Mouse (Mus musculus) embryo, embryonic 9.5 days (tissue): ENCODE results near the gene Rc3h1.
"Not testable (repeated sequence)": the region's sequence is repeated elsewhere in the genome, so short reads cannot be mapped to it uniquely, and the experiment has no call there.

Experiments used
- DNase-seq: peaks from one replicate; pipeline ENCODE4 v3.0.0-alpha.2; 2017; ENCODE audit errors: extremely low spot score

Rc3h1 gene

DNA sequence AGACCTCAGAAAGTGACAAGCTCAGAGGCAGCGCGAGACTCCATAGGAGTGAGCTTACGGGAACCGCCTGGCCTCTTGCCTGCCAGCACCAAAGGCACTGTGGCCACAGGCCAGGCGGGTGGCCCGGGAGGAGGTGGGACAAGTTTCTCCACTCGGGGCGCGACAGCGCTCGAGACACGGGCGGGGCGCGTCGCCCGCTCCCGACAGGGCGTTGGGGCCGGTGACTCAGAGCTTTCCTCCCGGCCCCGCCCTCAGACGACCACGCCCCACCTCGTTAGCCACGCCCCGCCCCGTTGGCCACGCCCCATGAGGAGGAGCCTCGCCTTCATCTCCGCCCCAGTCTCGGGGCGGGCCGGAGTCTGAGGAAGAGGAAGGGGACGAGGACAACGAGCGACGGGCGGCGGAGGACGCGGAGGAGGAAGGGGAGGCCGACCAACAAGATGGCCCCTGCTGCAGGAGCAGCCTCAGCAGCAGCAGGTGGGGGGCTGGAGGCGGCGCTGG, at the start of gene Rc3h1:
TSS of gene Rc3h1 (plus strand) at position 362 of the 501 bp plus-strand sequence.
- DNase-seq, result peak; percentile 99

DNA sequence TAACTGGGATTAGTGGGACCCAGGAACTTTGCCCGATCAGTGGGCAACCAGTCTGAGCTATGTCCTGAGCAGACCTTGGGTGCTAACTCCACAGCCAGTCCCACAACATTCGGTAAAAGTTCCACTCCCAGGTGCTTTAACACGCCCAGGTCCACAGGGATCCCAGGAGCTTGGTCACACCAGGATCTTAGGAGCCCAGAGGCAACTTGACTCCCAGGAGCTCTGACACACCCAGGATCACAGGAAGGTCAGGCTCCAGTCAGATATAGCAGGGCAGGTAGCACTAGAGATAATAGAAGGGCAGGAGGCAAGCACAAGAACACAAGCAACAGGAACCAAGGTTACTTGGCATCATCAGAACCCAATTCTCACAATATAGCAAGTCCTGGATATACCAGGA, 48.1 kb upstream of the Rc3h1 start:
- DNase-seq, result no peak

DNA sequence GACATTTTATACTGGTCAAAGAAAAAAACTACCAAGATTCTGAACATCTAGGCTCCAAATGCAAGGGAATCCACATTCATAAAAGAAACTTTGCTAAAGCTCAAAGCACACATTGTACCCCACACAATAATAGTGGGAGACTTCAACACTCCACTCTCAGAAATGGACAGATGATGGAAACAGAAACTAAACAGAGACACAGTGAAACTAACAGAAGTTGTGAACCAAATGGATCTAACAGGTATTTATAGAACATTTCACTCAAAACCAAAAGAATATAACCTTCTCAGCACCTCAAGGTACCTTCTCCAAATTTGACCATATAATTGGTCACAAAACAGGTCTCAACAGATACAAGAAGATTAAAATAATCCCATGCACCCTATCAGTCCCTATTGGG, 46.3 kb upstream of the Rc3h1 start:
- DNase-seq, result not testable (repeated sequence)

DNA sequence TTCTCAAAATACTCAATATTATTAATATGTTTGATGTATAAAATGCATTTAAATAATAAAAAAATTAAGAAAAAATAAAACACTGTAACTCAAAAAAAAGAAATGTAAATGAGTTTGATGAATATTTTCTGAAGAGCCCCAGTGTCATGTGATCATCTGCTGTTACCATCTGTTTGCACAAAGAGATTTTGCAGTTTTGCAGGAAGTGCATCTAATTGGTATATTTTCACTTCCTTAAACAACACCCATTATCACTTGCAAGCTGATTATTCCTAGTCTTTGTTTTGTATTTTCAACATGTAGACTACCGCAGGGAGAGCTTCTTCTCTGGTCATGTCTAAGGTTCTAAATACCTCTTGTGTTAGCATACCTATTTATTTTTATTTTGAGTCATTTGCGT, 45.1 kb upstream of the Rc3h1 start:
- no peak for DNase-seq

DNA sequence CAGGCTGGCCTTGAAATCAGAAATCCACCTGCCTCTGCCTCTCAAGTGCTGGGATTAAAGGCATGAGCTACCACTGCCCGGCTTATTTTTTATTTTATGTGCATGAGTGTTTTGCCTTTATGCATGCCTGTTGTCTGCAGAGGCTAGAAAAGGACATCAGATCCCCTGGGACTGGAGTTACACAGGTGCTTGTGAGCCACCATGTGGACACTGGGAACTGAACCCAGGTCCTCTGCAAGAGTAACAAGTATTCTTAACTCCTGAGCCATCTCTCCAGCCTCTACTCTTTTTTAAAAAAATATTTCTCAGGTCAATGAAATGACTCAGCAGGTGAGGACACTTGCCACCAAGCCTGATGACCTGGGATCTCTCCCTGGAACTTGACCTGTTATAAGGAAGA, 44.6 kb upstream of the Rc3h1 start:
- DNase-seq, result no peak

DNA sequence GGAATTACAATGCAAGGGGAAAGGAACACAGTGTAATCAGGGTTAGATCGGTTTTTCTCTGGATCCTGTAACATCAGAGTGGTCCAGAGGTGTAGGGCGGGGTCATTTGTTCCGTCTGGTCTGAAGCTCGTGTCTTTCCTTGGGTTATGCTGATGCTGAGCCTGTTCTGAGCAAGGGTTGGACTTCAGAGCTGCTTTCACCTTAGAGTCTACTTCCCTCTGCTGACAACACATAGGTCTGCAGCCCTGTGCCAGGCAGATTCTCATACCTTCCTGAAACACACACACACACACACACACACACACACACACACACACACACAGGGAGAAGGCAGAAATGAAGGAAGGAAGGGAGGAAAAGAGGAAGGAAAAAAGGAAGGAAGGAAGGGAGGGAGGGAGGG, 43.2 kb upstream of the Rc3h1 start:
- DNase-seq, result no peak

DNA sequence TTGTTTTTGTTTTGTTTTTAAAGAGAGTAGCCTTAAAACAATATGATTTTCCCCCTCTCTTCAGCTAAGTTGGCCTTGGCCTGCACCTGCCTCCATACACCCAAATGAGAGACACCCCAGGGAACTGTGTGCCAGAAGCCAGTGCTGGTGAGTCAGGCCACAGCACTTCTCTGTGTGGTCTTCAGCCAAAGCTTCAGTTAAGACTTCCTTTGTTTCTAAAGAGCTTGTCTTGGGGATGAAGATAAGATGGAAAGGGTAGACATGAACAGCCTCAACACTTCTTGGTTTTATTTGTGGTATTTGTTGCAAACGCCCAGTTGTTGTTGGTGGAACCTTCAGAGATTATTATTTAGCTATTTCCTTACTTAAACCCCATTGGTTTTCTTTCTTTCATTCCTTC, 31.5 kb upstream of the Rc3h1 start:
- no peak for DNase-seq

DNA sequence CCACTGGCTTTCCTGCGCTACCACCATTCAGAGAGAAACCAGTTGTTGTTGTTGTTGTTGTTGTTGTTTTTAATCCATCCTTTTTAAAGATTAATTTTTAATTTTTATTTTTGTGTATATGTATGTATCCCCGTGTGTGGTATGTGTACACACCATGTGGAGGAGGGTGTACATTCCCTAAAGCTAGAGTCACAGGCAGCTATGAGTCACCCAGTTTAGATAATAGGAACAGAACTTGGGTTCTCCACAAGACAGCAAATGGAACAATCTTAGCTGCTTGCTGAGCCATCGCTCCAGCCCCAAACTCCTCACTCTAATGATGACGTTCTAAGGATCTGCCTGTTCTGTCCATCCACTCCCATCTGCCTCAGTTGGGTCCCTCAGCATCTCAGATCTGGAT, 29.2 kb upstream of the Rc3h1 start:
- DNase-seq, result no peak

DNA sequence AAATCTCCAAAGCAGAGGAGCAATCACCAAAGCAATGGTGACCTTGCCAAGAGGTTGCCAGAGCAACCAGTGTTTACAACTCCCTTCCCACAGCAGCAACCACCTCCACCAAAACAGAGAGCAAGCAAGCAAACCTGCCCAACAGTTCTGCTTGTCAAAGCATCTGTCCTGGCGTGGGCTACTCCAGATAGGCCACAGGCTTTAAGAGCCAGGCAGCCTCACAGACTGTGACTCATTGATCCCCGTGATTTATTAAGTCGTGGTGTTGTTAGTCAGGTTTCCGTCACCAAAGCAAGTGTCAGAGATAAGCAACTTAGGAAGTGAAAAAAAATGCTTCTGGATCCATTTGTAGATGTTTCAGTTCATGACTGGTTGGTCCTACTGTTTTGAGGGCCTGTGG, 27.7 kb upstream of the Rc3h1 start:
- DNase-seq, result no peak

DNA sequence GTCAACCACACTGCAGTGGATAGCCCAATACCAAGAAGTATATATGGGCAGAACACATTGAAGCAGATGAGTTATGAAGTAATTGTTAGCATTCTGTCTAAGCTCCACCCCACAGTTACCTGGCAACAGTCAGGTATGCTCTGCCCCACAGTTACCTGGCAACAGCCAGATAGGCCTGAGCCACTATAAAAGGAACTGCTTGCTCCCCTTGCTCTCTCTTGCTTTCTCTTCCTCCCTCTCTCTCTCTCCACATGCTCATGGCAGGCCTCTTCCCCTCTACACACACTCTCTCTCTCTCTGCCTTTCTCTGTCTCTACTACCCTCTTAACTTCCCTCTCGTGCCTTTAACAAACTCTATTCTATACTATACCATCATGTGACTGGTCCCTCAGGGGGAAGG, 24.8 kb upstream of the Rc3h1 start:
- DNase-seq, result not testable (repeated sequence)

DNA sequence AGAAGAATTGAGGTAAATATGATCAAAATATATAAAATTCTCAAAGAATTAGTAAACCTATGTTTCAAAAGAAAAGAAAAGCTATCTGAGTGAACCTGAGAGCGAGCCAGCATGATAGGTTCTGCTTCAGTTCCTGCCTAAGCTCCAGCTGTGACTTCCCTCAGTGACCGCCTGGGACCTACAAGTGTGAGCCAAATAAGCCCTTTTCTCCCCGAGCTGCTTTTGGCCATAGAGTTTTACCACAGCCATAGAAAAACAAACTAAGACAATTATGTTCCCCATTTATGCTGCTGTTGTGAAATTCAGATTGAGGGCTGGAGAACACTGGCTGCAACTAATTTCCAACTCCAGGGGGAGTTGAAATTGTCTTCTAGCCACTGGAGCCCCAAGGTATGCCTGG, 24.2 kb upstream of the Rc3h1 start:
- no peak for DNase-seq

DNA sequence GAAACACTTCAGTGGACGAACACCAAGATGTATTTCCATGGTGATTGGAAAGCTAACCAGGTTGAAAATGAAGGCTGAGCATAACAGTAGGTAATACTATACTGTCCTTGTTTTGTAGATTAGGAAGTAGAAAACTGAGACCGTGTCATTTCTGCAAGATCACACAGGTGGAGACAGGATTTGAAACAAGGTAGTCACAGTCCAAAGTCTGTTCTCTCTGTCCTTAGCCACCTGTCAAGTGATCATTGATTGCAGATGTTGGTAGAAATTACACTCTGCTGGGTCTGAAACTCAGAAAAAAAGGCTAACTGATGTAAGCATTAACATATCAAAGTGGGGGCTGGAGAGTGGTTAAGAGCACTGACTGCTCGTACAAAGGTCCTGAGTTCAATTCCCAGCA, 21.9 kb upstream of the Rc3h1 start:
- no peak for DNase-seq

DNA sequence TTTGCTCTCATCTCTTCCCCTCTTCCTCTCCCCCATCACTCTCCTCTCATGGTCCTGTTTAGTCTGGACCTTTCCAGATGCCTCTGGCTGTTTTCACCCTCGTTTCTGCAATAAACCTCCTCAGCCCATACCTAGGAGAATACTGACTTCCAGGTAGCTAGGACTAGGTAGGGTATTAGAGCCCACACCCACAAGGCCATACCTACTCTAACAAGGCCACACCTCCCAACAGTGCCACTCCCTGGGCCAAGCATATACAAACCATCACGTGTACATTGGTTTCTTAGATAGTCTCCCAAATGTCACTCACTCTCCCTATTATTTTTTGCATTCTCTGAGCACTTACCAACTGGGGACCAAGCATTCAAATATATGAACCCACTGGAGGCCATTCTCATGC, 21.2 kb upstream of the Rc3h1 start:
- no peak for DNase-seq

DNA sequence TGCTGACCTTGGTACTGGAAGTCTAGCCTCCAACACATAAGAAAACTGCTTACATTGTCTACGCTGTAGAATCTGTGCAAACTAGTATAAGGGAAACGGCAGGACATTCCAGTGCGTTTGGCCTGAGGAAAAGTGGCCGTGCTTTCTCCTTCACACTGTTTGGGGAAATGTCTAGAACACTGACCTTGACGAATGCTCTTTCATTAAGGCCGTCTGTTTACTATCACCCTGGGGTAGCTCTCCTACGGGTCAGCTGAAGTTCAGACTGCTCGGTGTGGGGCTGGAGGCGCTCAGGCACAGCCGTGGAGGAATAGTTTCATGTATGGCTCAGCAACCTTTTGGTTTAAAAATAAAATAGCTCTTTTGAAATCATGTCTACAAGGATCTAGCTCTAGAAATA, 6.5 kb upstream of the Rc3h1 start:
- DNase-seq, result peak; percentile 10

DNA sequence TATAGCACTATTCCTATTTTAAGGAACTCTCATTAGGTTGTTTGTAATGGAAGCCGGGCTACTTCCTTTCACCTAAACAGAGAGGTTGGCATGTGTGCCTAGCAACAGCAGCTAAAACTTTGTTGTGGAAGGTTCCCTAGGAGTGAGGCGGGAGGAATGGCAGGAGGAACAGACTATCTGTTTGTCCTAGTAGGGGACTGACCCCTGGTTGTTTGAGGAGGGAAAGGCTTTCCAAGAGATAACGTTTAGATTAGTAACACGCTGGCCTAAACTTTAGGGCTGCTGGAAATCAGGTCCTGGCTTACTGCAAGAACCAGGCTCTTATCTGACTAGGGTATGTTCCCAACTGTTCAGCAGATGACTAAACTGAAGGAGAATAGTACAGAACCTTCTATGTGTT, 2.2 kb upstream of the Rc3h1 start:
- no peak for DNase-seq

DNA sequence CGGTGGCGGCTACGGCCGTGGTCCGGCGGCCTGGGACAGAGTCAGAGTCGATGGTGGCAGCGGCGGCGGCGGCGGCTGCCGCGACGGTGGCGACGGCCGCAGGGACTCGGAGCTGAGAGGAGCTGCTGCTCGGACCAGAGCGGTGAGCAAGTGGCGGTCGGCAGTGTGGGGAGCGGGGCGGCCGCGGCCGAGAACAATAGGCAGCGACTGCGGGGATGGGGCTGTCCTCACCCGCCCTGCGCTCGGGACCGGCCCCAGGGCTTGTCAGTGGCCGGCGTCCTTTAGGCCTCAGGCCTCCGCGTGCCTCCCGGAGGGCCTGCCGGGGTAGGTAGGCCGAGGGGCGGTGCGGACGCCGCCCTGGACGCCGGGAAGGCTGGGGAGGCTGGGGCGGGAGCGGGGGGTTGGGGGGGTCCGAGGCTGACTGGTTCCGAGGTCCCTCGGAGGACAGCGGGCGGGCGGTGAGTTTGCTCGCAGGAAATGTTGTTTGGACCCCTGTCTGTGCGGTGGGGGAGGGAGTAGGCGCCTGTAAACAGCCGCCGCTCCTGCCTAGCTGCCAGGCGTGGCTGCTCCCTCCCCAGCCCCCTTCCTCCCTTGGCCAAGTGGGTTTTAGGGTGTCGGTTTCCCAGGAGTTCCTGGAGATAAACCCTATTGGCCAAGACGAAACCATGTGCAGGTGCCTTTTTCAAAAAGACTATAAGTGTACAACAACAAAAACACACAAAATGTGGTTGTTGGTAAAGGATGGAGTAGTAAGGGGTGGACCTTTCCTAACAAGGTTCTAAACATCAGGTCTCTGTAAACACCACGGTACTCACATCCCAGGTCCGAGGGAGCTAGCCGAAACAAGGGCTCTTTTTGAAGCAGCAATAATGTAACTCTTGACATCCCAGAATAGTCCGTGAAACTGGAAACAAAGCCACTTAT, 602 bp downstream of the Rc3h1 start:
- DNase-seq, result peak; percentile 69

DNA sequence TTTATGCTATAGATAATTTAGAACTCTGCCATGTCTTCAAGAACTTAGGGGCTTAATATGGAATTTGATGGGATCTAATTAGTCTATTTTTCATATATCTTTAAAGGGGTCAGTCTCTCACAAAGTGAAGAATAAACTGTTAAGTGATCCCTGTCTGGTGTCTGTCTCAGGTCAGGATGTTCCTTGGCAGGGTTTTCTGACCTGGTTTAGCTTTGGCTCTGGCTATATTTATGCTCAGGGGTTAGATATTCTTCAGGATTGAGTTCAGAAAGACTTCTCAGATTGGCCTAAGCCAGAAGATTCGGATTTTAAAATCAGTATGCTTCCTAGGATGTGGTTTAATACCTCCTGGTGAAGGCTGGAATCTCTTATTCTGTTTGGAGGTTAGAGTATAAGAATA, 4.0 kb downstream of the Rc3h1 start:
- no peak for DNase-seq

DNA sequence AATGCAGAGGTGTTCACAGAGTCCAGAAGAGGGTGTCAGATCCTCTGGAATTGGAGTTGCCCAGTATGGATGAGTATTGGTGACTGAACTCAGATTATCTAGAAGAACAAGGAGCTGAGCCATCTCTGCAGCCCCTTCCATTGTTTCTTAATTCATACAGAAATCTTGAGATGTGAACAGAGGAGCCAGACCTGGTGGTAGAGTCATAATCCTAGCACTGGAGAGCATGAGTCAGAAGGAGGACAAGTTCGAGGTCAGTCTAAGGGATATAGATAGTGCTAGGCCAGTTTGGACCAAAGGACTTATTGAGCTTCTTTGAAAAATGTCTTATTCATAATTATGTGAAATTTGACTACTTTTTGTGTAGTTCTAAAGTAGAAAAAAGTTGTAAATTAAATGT, 4.6 kb downstream of the Rc3h1 start:
- DNase-seq, result no peak

DNA sequence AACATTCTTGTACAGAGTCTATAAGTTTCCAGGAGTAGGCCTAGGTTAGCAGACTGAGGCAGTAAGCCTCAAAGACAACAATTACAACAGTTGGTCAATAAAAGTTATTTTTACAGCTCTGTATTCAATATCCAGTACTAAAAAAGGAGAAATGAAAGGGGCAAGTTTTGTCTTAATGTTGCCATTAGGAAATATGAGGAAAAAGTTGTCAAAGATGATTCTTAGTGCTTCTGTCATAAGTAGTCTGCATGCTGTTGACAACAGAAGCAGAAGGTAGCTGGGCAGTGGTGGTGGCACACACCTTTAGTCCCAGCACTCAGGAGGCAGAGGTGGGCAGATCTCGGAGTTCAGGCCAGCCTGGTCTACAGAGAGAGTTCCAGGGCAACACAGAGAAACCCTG, 13.2 kb downstream of the Rc3h1 start:
- no peak for DNase-seq

DNA sequence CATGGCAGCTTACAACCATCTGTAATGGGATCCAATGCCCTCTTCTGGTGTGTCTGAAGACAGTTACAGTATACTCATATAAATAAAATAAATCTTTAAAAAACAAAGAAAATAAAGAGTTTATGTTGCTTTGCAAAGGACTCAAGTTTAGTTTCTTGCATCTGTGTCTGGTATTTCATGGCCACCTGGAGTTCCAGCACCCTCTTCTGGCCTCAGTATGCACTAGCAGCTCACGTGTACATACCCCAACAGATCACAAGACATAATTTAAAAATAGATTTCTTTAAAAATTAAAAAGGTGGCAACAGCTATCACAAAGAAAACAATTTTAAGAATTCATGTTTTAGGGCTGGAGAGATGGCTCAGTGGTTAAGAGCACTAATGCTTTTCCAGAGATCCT, 15.7 kb downstream of the Rc3h1 start:
- DNase-seq, result no peak

DNA sequence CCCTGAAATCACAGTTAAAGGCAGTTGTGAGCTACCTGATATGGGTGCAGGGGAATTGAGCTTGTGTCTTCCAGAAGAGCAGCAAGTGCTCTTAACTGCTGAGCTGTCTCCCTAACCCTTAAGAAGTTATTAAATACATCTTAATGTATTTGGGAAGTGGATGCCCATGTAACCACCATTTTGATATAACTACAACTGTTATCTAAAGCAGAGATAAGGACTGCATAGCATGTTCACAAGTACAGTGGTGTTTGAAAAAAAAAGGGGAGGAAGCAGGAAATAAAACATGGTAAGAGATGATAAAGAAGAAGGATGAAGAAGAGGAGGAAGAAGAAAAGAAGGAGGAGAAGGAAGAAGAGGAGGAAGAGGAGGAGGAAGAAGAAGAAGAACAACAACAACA, 25.1 kb downstream of the Rc3h1 start:
- DNase-seq, result no peak

DNA sequence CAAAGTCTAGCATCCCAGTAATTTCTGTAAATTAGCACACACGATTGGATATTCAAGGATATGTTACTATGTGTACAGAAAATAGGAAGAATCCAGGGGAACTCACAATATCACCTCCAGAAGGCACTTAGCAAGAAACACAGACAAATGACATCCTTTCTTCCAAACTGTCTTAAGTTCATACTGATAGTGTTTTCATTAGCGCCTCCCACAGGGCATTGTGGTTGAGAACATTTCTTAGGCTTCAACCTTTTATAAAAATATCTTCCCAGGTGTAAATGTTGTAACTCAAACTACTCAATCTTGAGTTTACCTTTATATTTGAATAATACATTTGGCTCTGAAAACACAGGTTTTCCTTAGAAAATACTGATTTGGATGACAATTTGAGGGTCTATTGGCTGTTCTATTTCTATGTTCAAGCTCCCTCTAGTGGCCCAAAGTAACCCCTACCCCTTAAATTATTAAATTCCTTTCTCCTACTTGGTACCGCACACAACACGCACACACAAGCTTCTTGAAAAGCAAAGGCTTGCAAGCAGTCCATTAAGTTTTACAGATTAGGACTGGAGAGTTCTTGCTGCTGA, 27.8 kb downstream of the Rc3h1 start:
- DNase-seq, result peak; percentile 40

DNA sequence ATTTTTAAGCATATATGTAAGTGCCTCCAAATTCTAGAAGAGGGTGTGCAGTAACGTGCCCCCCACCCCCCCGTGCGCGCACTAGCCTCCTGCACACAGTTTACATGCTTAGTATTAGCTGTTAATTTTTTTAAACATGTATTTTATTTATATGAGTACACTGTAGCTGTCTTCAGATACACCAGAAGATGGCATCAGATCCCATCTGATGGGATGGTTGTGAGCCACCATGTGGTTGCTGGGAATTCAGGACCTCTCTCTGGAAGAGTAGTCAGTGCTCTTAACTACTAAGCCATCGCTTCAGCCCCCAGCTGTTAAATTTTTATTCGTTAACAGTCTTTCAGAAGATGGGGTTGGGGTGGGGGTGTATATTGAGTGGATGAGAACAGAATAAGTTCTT, 29.3 kb downstream of the Rc3h1 start:
- DNase-seq, result no peak
